ENCODE assay signal across 20 mouse cellular contexts in the genomic region with DNA sequence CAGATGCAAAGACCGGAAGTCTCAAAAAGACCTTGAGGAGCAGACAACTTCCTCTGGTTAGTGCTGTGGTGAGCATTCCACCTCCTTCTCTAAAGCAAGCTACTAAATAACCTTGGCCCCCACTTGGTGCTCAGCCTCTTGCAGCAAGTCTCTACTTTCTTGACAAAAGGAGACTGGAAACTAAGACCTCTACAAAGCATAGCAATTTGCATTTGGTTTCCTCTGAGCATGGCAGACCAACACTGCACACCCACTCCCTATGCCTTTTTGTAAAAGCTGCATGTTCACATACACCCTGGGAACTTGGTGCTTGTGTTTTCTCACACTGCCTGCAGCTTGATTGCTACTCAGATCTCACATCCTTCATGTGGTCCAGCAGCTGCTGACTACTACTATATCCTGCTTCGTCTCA. TPM values are rescaled to one million over a fixed set of nuclear protein-coding genes. Genes with fewer than 3 reads are reported as not detected.
DNase-seq lines count a peak whose midpoint lies in the region; ATAC-seq lines count a peak whose summit lies in the region.
"Had no signal": no experiment of that assay in that cellular context is flagged by ENCODE, and none has a peak within 500 bp of the region (broad histone marks: within the 10 kb centered on the region; RNA-seq: fewer than 3 reads in every experiment).

No protein-coding gene starts in this region.

- DNase-seq in CD4-positive, CD25-positive, alpha-beta regulatory T cell, adult 2 months (ENCODE audit: low read depth, low spot score), result peak; percentile 77
- peak; percentile 83 for DNase-seq in T-cell, adult 2 months (ENCODE audit: low spot score)
- DNase-seq in thymus, postnatal 0 days (ENCODE audit: low spot score), result peak; percentile 76
- DNase-seq in kidney, postnatal 14 days, result no peak
- DNase-seq in gastrocnemius, postnatal 36 days, result no peak
- DNase-seq in left cerebral cortex, postnatal 4 days, result no peak
- DNase-seq: adrenal gland, postnatal 25 days; cerebellum, postnatal 25 days; heart, adult 18-20 months; kidney, adult 18-20 months; kidney, postnatal 4 days; layer of hippocampus, postnatal 36 days; lung, embryonic 14.5 days had no signal

- ATAC-seq in megakaryocyte progenitor cell, adult 5-6 weeks (replicated peaks; ENCODE audit: poor library complexity), result peak; percentile 80

- intact Hi-C loops in gastrocnemius, postnatal 36 days (cut with DNase I), result no loop called here
- intact Hi-C loops in left cerebral cortex, postnatal 4 days (cut with DNase I), result no loop called here

RNA-seq across cellular contexts. Expression of a gene that starts 20.1 kb away (rescaled TPM):
- 20.4 and 20.6 TPM in 2 replicates for total RNA-seq in megakaryocyte progenitor cell, adult 5-6 weeks (2015)
- 14.2 and 23.0 TPM in 2 replicates for total RNA-seq in megakaryocyte progenitor cell, adult 5-6 weeks (2017)
- polyA plus RNA-seq in thymus, postnatal 0 days (2015; fragmentation: Nextera tagmentation; extraction: Ambion mirVana), result 60.8 and 65.8 TPM in 2 replicates
- under 1 TPM; 0.17 to 0.20 TPM for total RNA-seq in gastrocnemius, postnatal 36 days (2021)
- under 1 TPM in 1 of 2 experiments, not detected in 1; 0.38 TPM for total RNA-seq in left cerebral cortex, postnatal 4 days (2021)

RNA-seq across cellular contexts. Expression of a gene that starts 56.1 kb away (rescaled TPM):
- total RNA-seq in megakaryocyte progenitor cell, adult 5-6 weeks (2015), result not detected in 2 replicates
- total RNA-seq in megakaryocyte progenitor cell, adult 5-6 weeks (2017), result not detected in 2 replicates
- polyA plus RNA-seq in thymus, postnatal 0 days (2015; fragmentation: Nextera tagmentation; extraction: Ambion mirVana), result 0.08 and 0.12 TPM in 2 replicates
- not detected for total RNA-seq in gastrocnemius, postnatal 36 days (2021)
- not detected for total RNA-seq in left cerebral cortex, postnatal 4 days (2021)
- total RNA-seq: adrenal gland, postnatal 25 days; G1E; heart, adult 18-20 months; heart, postnatal 25 days; layer of hippocampus, postnatal 36 days had no signal
- polyA plus RNA-seq: embryonic facial prominence, embryonic 12.5 days; G1E; limb, embryonic 14.5 days; lung, embryonic 14.5 days; midbrain, embryonic 10.5 days; small intestine, adult 2 months had no signal

Comparison
In these comparisons a context has a peak if more than half of its experiments do, and no peak if none do; other contexts are left out.
1. DNase-seq: peak in CD4-positive, CD25-positive, alpha-beta regulatory T cell, adult 2 months (single experiment), T-cell, adult 2 months (single experiment) and thymus, postnatal 0 days (single experiment); none in kidney, postnatal 14 days (single experiment), gastrocnemius, postnatal 36 days (0 of 2) and left cerebral cortex, postnatal 4 days (single experiment).
2. RNA of a gene that starts 20.1 kb away (total RNA-seq): 14.2 to 23.0 TPM in megakaryocyte progenitor cell, adult 5-6 weeks; 0.38 TPM in left cerebral cortex, postnatal 4 days and 0.17 to 0.20 TPM in gastrocnemius, postnatal 36 days; every median in the first group is over 10 times any median in the second.